Mouse (Mus musculus): ENCODE results near the gene Dstn. TPM values are rescaled to one million over a fixed set of nuclear protein-coding genes. Genes with fewer than 3 reads are reported as not detected.

Dstn gene
- polyA plus RNA-seq, 1 experiment, result 769 TPM

- Histone ChIP-seq H3K27ac (ENCODE audit: insufficient read depth, low read length) (no peak overlapping the region), H3K27me3 (ENCODE audit: control insufficient read depth, insufficient read depth, low read length, poor library complexity, severe bottlenecking) (no peaks in the 10 kb centered on the region), H3K4me1 (ENCODE audit: control insufficient read depth, insufficient read depth, low read length) (no peaks in the 10 kb centered on the region), H3K36me3 (ENCODE audit: control insufficient read depth, insufficient read depth, low read length, poor library complexity, severe bottlenecking) (peaks cover 87% of the 10 kb centered on the region), H3K9me3 (replicated peaks; ENCODE audit: control insufficient read depth, insufficient read depth, low read length, poor library complexity, severe bottlenecking) (no peaks in the 10 kb centered on the region), H3K4me3 (ENCODE audit: low read depth, low read length) (no peak overlapping the region), H3K9ac (ENCODE audit: low read depth, poor library complexity, severe bottlenecking) (no peak overlapping the region)
- TF ChIP-seq POLR2A (IDR thresholded peaks at IDR 0.05; ENCODE audit: insufficient read depth, low read length) (no peak), CTCF (IDR thresholded peaks at IDR 0.05; ENCODE audit: low read depth, low read length) (no peak), EP300 (IDR thresholded peaks at IDR 0.05; ENCODE audit: insufficient read depth, low read depth, low read length) (no peak)
Observed at GRCm38 (mm10) chr2:143953944-143954343, 38.8 kb downstream of the Dstn start.

GRCm38 (mm10) chr2:143955004-143955403, 39.9 kb downstream of the Dstn start:
- no peak overlapping the region for H3K27ac ChIP-seq (ENCODE audit: insufficient read depth, low read length)
- H3K4me1 ChIP-seq (ENCODE audit: control insufficient read depth, insufficient read depth, low read length), result no peaks in the 10 kb centered on the region
- H3K9me3 ChIP-seq (replicated peaks; ENCODE audit: control insufficient read depth, insufficient read depth, low read length, poor library complexity, severe bottlenecking), result no peaks in the 10 kb centered on the region; the same call in 1 of the 2 replicates
- TF ChIP-seq CTCF (IDR thresholded peaks at IDR 0.05; ENCODE audit: low read depth, low read length), result no peak
- TF ChIP-seq POLR2A (IDR thresholded peaks at IDR 0.05; ENCODE audit: insufficient read depth, low read length), result no peak
- no peak for TF ChIP-seq EP300 (IDR thresholded peaks at IDR 0.05; ENCODE audit: insufficient read depth, low read depth, low read length)
- H3K9ac ChIP-seq (ENCODE audit: low read depth, poor library complexity, severe bottlenecking), result no peak overlapping the region
- H3K27me3 ChIP-seq (ENCODE audit: control insufficient read depth, insufficient read depth, low read length, poor library complexity, severe bottlenecking), result no peaks in the 10 kb centered on the region
- no peak overlapping the region for H3K4me3 ChIP-seq (ENCODE audit: low read depth, low read length)
- H3K36me3 ChIP-seq (ENCODE audit: control insufficient read depth, insufficient read depth, low read length, poor library complexity, severe bottlenecking), result peaks cover 76% of the 10 kb centered on the region

GRCm38 (mm10) chr2:143955746-143956145, 40.6 kb downstream of the Dstn start:
- H3K9me3 ChIP-seq (replicated peaks; ENCODE audit: control insufficient read depth, insufficient read depth, low read length, poor library complexity, severe bottlenecking), result peaks cover 4% of the 10 kb centered on the region
- H3K27ac ChIP-seq (ENCODE audit: insufficient read depth, low read length), result no peak overlapping the region
- no peak overlapping the region for H3K4me3 ChIP-seq (ENCODE audit: low read depth, low read length)
- no peak for TF ChIP-seq EP300 (IDR thresholded peaks at IDR 0.05; ENCODE audit: insufficient read depth, low read depth, low read length)
- no peak for TF ChIP-seq POLR2A (IDR thresholded peaks at IDR 0.05; ENCODE audit: insufficient read depth, low read length)
- no peak for TF ChIP-seq CTCF (IDR thresholded peaks at IDR 0.05; ENCODE audit: low read depth, low read length)
- H3K9ac ChIP-seq (ENCODE audit: low read depth, poor library complexity, severe bottlenecking), result no peak overlapping the region
- no peaks in the 10 kb centered on the region for H3K27me3 ChIP-seq (ENCODE audit: control insufficient read depth, insufficient read depth, low read length, poor library complexity, severe bottlenecking)
- peaks cover 70% of the 10 kb centered on the region for H3K36me3 ChIP-seq (ENCODE audit: control insufficient read depth, insufficient read depth, low read length, poor library complexity, severe bottlenecking)
- H3K4me1 ChIP-seq (ENCODE audit: control insufficient read depth, insufficient read depth, low read length), result no peaks in the 10 kb centered on the region

GRCm38 (mm10) chr2:143962192-143962591, 47.1 kb downstream of the Dstn start:
- peaks cover 76% of the 10 kb centered on the region for H3K36me3 ChIP-seq (ENCODE audit: control insufficient read depth, insufficient read depth, low read length, poor library complexity, severe bottlenecking)
- peaks cover 19% of the 10 kb centered on the region for H3K9me3 ChIP-seq (replicated peaks; ENCODE audit: control insufficient read depth, insufficient read depth, low read length, poor library complexity, severe bottlenecking)
- H3K9ac ChIP-seq (ENCODE audit: low read depth, poor library complexity, severe bottlenecking), result no peak overlapping the region
- H3K27ac ChIP-seq (ENCODE audit: insufficient read depth, low read length), result no peak overlapping the region
- H3K4me3 ChIP-seq (ENCODE audit: low read depth, low read length), result no peak overlapping the region
- no peaks in the 10 kb centered on the region for H3K27me3 ChIP-seq (ENCODE audit: control insufficient read depth, insufficient read depth, low read length, poor library complexity, severe bottlenecking)
- no peak for TF ChIP-seq EP300 (IDR thresholded peaks at IDR 0.05; ENCODE audit: insufficient read depth, low read depth, low read length)
- no peak for TF ChIP-seq POLR2A (IDR thresholded peaks at IDR 0.05; ENCODE audit: insufficient read depth, low read length)
- TF ChIP-seq CTCF (IDR thresholded peaks at IDR 0.05; ENCODE audit: low read depth, low read length), result no peak
- no peaks in the 10 kb centered on the region for H3K4me1 ChIP-seq (ENCODE audit: control insufficient read depth, insufficient read depth, low read length)

GRCm38 (mm10) chr2:143963318-143963717, 48.2 kb downstream of the Dstn start:
- TF ChIP-seq EP300 (IDR thresholded peaks at IDR 0.05; ENCODE audit: insufficient read depth, low read depth, low read length), result no peak
- Histone ChIP-seq H3K27me3 (ENCODE audit: control insufficient read depth, insufficient read depth, low read length, poor library complexity, severe bottlenecking) (no peaks in the 10 kb centered on the region), H3K4me1 (ENCODE audit: control insufficient read depth, insufficient read depth, low read length) (no peaks in the 10 kb centered on the region), H3K27ac (ENCODE audit: insufficient read depth, low read length) (no peak overlapping the region), H3K9me3 (replicated peaks; ENCODE audit: control insufficient read depth, insufficient read depth, low read length, poor library complexity, severe bottlenecking) (peaks cover 19% of the 10 kb centered on the region), H3K9ac (ENCODE audit: low read depth, poor library complexity, severe bottlenecking) (no peak overlapping the region), H3K36me3 (ENCODE audit: control insufficient read depth, insufficient read depth, low read length, poor library complexity, severe bottlenecking) (peaks cover 76% of the 10 kb centered on the region), H3K4me3 (ENCODE audit: low read depth, low read length) (no peak overlapping the region)

GRCm38 (mm10) chr2:143969260-143969659, 54.1 kb downstream of the Dstn start:
- Histone ChIP-seq H3K27ac (ENCODE audit: insufficient read depth, low read length) (no peak overlapping the region), H3K9ac (ENCODE audit: low read depth, poor library complexity, severe bottlenecking) (no peak overlapping the region), H3K27me3 (ENCODE audit: control insufficient read depth, insufficient read depth, low read length, poor library complexity, severe bottlenecking) (no peaks in the 10 kb centered on the region), H3K9me3 (replicated peaks; ENCODE audit: control insufficient read depth, insufficient read depth, low read length, poor library complexity, severe bottlenecking) (no peaks in the 10 kb centered on the region), H3K4me3 (ENCODE audit: low read depth, low read length) (no peak overlapping the region), H3K4me1 (ENCODE audit: control insufficient read depth, insufficient read depth, low read length) (no peaks in the 10 kb centered on the region), H3K36me3 (ENCODE audit: control insufficient read depth, insufficient read depth, low read length, poor library complexity, severe bottlenecking) (peaks cover 94% of the 10 kb centered on the region)
- TF ChIP-seq POLR2A (IDR thresholded peaks at IDR 0.05; ENCODE audit: insufficient read depth, low read length) (no peak), CTCF (IDR thresholded peaks at IDR 0.05; ENCODE audit: low read depth, low read length) (no peak), EP300 (IDR thresholded peaks at IDR 0.05; ENCODE audit: insufficient read depth, low read depth, low read length) (no peak)
